Mouse (Mus musculus) neural tube, embryonic 15.5 days (tissue): Measurements from ENCODE around the gene Pafah1b2. TPM values are rescaled to one million over a fixed set of nuclear protein-coding genes. Genes with fewer than 3 reads are reported as not detected.

Experiments
- ATAC-seq: fragments of 200-750 bp; cut with Nextera tagmentation; 2 replicates; pipeline ENCODE4 v1.8.0; 2017; ENCODE audit warnings: mild to moderate bottlenecking, moderate TSS enrichment, moderate library complexity; ENCODE audit not compliant: low FRiP score
- H3K27ac ChIP-seq: fragments of 300-500 bp; sonication (generic); replicated peaks from 2 replicates; pipeline ENCODE4 v1.5.1; 2015; ENCODE audit warnings: mild to moderate bottlenecking, inconsistent platforms
- H3K27me3 ChIP-seq: fragments of 300-500 bp; sonication (generic); replicated peaks from 2 replicates; pipeline ENCODE4 v1.6.1; 2015; ENCODE audit warnings: inconsistent platforms
- H3K36me3 ChIP-seq: fragments of 300-500 bp; sonication (generic); 2 replicates; pipeline ENCODE4 v1.6.1; 2015; ENCODE audit warnings: inconsistent platforms
- H3K4me1 ChIP-seq: fragments of 300-500 bp; sonication (generic); 2 replicates; pipeline ENCODE4 v1.6.1; 2015; ENCODE audit warnings: inconsistent platforms
- H3K4me2 ChIP-seq: fragments of 300-500 bp; sonication (generic); 2 replicates; pipeline ENCODE4 v1.6.1; 2015; ENCODE audit warnings: inconsistent platforms, mild to moderate bottlenecking, moderate library complexity
- H3K4me3 ChIP-seq: fragments of 300-500 bp; sonication (generic); replicated peaks from 2 replicates; pipeline ENCODE4 v1.5.1; 2015; ENCODE audit warnings: mild to moderate bottlenecking, inconsistent platforms
- H3K9ac ChIP-seq: fragments of 300-500 bp; sonication (generic); replicated peaks from 2 replicates; pipeline ENCODE4 v1.6.1; 2015; ENCODE audit warnings: mild to moderate bottlenecking, inconsistent platforms
- H3K9me3 ChIP-seq: fragments of 300-500 bp; sonication (generic); replicated peaks from 2 replicates; pipeline ENCODE4 v1.6.1; 2016; ENCODE audit warnings: inconsistent platforms
- WGBS: fragments of 180-500 bp; shearing (Covaris S2); methylation state at CpG from one replicate; pipeline ENCODE4 v1.1.7; 2015; ENCODE audit warnings: mixed read lengths; 5-methylcytosine and 5-hydroxymethylcytosine counted together
- polyA plus RNA-seq: library from polyadenylated mRNA; unstranded; fragments of >200 nt; fragmentation: Nextera tagmentation; extraction: Ambion mirVana; gene quantifications from 2 replicates; pipeline ENCODE4 v1.2.1, GENCODE M21; 2015

Pafah1b2 gene
- polyA plus RNA-seq, 1 experiment from 2014 or later: 251 TPM

GRCm38 (mm10) chr9:46038786-46039185 lies 26.3 kb upstream of the Pafah1b2 start:
- Histone ChIP-seq H3K4me1 (no peaks in the 10 kb centered on the region), H3K9me3 (no peaks in the 10 kb centered on the region), H3K27ac (no peak overlapping the region), H3K4me2 (no peak overlapping the region), H3K27me3 (no peaks in the 10 kb centered on the region), H3K9ac (no peak overlapping the region), H3K4me3 (no peak overlapping the region), H3K36me3 (no peaks in the 10 kb centered on the region)
- 95% methylated on average over 13 of the region's 13 CpGs for WGBS
- ATAC-seq: no peak

GRCm38 (mm10) chr9:46036881-46037280 lies 24.4 kb upstream of the Pafah1b2 start:
- no peaks in the 10 kb centered on the region for H3K9me3 ChIP-seq
- H3K4me2 ChIP-seq: no peak overlapping the region
- peaks cover 16% of the 10 kb centered on the region for H3K4me1 ChIP-seq
- ATAC-seq: no peak
- 94% methylated on average over 8 of the region's 8 CpGs for WGBS
- no peaks in the 10 kb centered on the region for H3K36me3 ChIP-seq
- no peaks in the 10 kb centered on the region for H3K27me3 ChIP-seq
- H3K4me3 ChIP-seq: no peak overlapping the region
- H3K27ac ChIP-seq: no peak overlapping the region
- H3K9ac ChIP-seq: no peak overlapping the region

GRCm38 (mm10) chr9:46035290-46035871 lies 22.9 kb upstream of the Pafah1b2 start:
- WGBS: 63% methylated on average over 9 of the region's 9 CpGs

DNA sequence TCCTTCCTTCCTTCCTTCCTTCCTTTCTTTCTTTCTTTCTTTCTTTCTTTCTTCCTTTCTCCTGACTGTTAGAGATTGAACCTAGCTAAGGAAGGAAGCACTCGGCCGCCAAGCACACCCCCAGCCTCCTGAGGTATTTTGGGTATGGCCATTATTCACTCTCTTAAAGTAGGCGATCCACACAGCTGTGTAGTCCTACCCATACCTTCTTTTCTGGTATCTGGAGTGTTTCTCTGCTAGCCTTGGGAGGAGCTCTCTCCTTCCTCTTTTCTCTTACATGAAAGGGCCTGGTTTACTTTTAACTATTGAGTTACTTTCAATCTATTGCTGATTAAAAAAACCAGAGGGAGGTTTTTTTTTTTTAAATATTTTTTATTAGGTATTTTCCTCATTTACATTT lies 21.4 kb upstream of the Pafah1b2 start:
- no peak overlapping the region for H3K4me2 ChIP-seq
- H3K27ac ChIP-seq: no peak overlapping the region
- H3K9me3 ChIP-seq: no peaks in the 10 kb centered on the region
- H3K9ac ChIP-seq: no peak overlapping the region
- H3K27me3 ChIP-seq: no peaks in the 10 kb centered on the region
- ATAC-seq: no peak
- peaks cover 22% of the 10 kb centered on the region for H3K4me1 ChIP-seq
- H3K4me3 ChIP-seq: no peak overlapping the region
- WGBS: 82% methylated on average over 3 of the region's 3 CpGs
- no peaks in the 10 kb centered on the region for H3K36me3 ChIP-seq

More at GRCm38 (mm10) chr9:46035290-46035871, 22.9 kb upstream of the Pafah1b2 start:
- Histone ChIP-seq H3K4me1 (peaks cover 22% of the 10 kb centered on the region), H3K27me3 (no peaks in the 10 kb centered on the region), H3K9ac (no peak overlapping the region), H3K9me3 (no peaks in the 10 kb centered on the region), H3K4me3 (no peak overlapping the region), H3K4me2 (no peak overlapping the region), H3K36me3 (no peaks in the 10 kb centered on the region), H3K27ac (no peak overlapping the region)
- no peak for ATAC-seq

- peaks cover 25% of the 10 kb centered on the region for H3K4me1 ChIP-seq
- H3K27ac ChIP-seq: no peak overlapping the region
- H3K4me3 ChIP-seq: no peak overlapping the region
- no peaks in the 10 kb centered on the region for H3K27me3 ChIP-seq
- no peak for ATAC-seq
- WGBS: 94% methylated on average over 1 of the region's 1 CpGs
- H3K9me3 ChIP-seq: no peaks in the 10 kb centered on the region
- H3K9ac ChIP-seq: no peak overlapping the region
- H3K36me3 ChIP-seq: no peaks in the 10 kb centered on the region
- no peak overlapping the region for H3K4me2 ChIP-seq
Observed at GRCm38 (mm10) chr9:46033058-46033457, 20.6 kb upstream of the Pafah1b2 start.

GRCm38 (mm10) chr9:46032190-46032589 lies 19.7 kb upstream of the Pafah1b2 start:
- H3K4me2 ChIP-seq: no peak overlapping the region
- H3K36me3 ChIP-seq: no peaks in the 10 kb centered on the region
- no peaks in the 10 kb centered on the region for H3K27me3 ChIP-seq
- WGBS: 72% methylated on average over 6 of the region's 6 CpGs
- H3K9me3 ChIP-seq: no peaks in the 10 kb centered on the region
- H3K4me1 ChIP-seq: peaks cover 27% of the 10 kb centered on the region
- ATAC-seq: no peak
- no peak overlapping the region for H3K9ac ChIP-seq
- no peak overlapping the region for H3K4me3 ChIP-seq
- H3K27ac ChIP-seq: no peak overlapping the region

DNA sequence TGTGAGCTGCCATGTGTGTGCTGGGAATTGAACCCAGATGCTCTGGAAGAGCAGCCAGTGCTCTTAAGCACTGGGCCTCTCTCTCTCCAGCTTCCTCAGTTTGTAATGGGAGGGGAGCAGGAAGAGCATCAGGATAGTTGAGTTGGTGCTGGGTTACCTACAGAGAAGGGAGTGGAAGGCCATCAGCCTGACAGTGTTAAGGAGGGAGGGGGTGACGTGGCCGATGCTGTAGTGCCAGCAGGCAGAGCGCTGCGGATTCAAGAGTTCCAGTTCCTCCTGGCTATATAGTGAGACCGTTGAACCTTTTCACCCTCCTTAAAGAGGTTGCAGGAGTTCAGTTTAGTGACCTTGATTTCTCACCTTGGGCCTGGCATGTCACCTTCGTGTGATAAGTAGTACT lies 18.5 kb upstream of the Pafah1b2 start:
- Histone ChIP-seq H3K4me3 (no peak overlapping the region), H3K36me3 (no peaks in the 10 kb centered on the region), H3K9me3 (no peaks in the 10 kb centered on the region), H3K4me1 (peaks cover 27% of the 10 kb centered on the region), H3K27ac (no peak overlapping the region), H3K9ac (no peak overlapping the region), H3K27me3 (no peaks in the 10 kb centered on the region), H3K4me2 (no peak overlapping the region)
- ATAC-seq: no peak
- 91% methylated on average over 6 of the region's 6 CpGs for WGBS

DNA sequence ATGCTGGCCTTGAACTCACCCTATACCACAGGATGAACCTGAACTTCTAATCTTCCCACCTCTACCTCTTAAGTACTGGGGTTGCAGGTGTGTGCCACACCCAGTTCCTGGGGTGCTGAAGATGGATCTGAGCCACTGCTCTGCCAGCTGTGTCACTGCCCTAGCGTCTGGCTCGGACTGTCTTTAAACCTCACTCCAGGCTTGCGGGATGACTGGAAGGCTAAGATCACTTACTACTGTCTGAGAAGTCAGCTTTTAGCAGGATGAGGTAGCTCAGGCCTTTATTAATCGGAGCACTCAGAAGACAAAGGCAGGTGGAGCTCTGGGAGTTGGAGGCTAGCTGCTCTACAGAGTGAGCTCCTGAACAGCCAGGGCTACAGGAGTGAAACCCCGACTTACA lies 17.7 kb upstream of the Pafah1b2 start:
- Histone ChIP-seq H3K4me1 (peaks cover 27% of the 10 kb centered on the region), H3K27me3 (no peaks in the 10 kb centered on the region), H3K36me3 (no peaks in the 10 kb centered on the region), H3K4me3 (no peak overlapping the region), H3K9me3 (no peaks in the 10 kb centered on the region), H3K9ac (no peak overlapping the region), H3K27ac (no peak overlapping the region), H3K4me2 (no peak overlapping the region)
- ATAC-seq: no peak
- WGBS: 83% methylated on average over 5 of the region's 5 CpGs

DNA sequence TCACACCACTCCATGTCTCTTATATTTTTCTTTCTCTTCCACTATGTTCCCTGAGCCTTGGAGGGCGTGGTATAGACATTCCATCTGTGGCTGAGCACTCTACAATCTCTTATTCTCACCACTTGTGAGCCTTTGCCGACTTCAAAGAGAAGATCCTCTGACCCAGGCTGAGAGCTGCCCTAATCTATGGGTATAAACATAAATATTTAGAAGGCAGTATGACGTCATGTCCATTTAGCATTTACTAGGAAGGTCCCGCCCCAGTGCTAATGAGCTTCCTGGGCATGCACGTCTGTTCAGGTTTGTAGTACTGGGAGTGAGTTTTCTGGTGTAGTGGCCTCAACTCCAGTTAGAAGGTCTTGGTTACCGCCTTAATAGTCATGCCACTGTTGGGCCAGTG lies 17.0 kb upstream of the Pafah1b2 start:
- H3K4me1 ChIP-seq: peaks cover 27% of the 10 kb centered on the region
- no peak overlapping the region for H3K9ac ChIP-seq
- H3K4me3 ChIP-seq: no peak overlapping the region
- ATAC-seq: no peak
- H3K36me3 ChIP-seq: no peaks in the 10 kb centered on the region
- H3K27me3 ChIP-seq: no peaks in the 10 kb centered on the region
- H3K4me2 ChIP-seq: no peak overlapping the region
- no peaks in the 10 kb centered on the region for H3K9me3 ChIP-seq
- WGBS: 74% methylated on average over 6 of the region's 6 CpGs
- no peak overlapping the region for H3K27ac ChIP-seq

- no peak overlapping the region for H3K9ac ChIP-seq
- H3K27me3 ChIP-seq: no peaks in the 10 kb centered on the region
- peaks cover 23% of the 10 kb centered on the region for H3K4me1 ChIP-seq
- no peak overlapping the region for H3K4me2 ChIP-seq
- H3K4me3 ChIP-seq: no peak overlapping the region
- no peaks in the 10 kb centered on the region for H3K36me3 ChIP-seq
- H3K27ac ChIP-seq: no peak overlapping the region
- ATAC-seq: no peak
- H3K9me3 ChIP-seq: no peaks in the 10 kb centered on the region
- WGBS: 21% methylated on average over 8 of the region's 8 CpGs
Observed at GRCm38 (mm10) chr9:46027994-46028393, 15.5 kb upstream of the Pafah1b2 start.

DNA sequence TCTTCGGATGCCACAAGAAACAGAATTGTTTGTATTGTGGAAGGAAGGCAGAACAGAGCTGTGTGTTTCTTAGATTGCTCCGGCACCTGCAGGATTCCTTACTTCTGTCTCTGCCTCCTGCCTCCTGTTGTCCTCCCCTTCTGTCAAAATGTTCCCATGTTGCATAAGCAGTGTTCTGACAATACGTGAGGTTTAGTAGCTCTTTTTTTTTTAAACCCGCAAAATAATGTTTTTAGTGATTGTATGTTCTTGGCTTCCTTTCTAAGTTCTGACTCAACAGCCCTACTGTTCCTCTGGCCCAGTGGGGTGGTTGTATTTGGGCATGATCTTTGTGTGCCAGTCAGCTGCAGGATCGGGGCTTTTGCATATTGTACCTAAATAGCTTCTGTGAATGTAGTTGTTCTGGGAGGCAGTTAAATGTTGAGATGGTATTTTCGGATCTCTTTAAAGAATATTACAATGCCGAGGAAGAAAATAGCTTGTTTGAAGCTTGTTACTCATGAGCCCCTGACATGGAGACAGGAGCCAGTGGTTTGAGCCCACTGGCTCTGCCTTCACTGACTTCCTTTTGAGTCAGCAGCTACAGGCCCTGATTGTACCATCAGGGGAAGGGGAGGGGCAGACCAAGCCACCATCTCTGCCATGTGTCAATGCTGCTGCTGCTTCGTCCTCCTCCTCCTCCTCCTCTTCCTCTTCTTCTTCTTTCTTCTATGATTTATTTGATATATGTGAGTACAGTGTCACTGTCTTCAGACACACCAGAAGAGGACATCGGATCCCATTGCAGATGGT lies 13.8 kb upstream of the Pafah1b2 start:
- Histone ChIP-seq H3K4me3 (no peak overlapping the region), H3K27me3 (no peaks in the 10 kb centered on the region), H3K9me3 (no peaks in the 10 kb centered on the region), H3K4me2 (no peak overlapping the region), H3K36me3 (no peaks in the 10 kb centered on the region), H3K4me1 (peaks cover 16% of the 10 kb centered on the region; the same call in 1 of the 2 replicates), H3K27ac (no peak overlapping the region; the same call in 1 of the 2 replicates), H3K9ac (no peak overlapping the region)
- 81% methylated on average over 9 of the region's 9 CpGs for WGBS
- no peak for ATAC-seq

DNA sequence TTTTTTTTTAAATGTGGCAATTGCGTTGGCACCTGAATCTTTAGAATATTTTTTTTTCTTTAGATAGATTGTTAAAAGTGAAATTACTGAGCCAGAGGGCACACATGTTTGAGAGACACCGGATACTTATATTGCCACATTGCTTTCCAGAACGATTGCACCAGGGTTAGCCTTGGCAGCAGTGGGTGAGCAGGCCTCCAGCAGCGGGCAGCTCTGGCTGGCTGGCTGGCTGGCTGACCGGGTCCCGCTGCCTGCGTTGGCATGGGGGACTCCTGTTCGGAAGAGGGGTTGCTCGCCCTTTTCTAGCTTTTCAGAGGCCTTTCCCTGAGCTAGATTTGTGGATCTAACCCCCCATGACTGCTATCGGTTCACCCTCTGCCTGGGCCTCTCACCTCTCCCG lies 11.1 kb upstream of the Pafah1b2 start:
- Histone ChIP-seq H3K9ac (no peak overlapping the region), H3K4me1 (peaks cover 16% of the 10 kb centered on the region; the same call in 1 of the 2 replicates), H3K4me3 (no peak overlapping the region), H3K27ac (no peak overlapping the region), H3K27me3 (no peaks in the 10 kb centered on the region), H3K9me3 (no peaks in the 10 kb centered on the region), H3K4me2 (no peak overlapping the region), H3K36me3 (no peaks in the 10 kb centered on the region)
- WGBS: 90% methylated on average over 11 of the region's 11 CpGs
- ATAC-seq: no peak
